Mouse (Mus musculus) G1E-ER4 (cell line): ENCODE measurements around the gene Zfp831. TPM values are rescaled to one million over a fixed set of nuclear protein-coding genes. Genes with fewer than 3 reads are reported as not detected.

Experiments used
- GATA1 ChIP-seq: IDR thresholded peaks from one replicate; pipeline ENCODE4 v1.8.0; 2012; ENCODE audit warnings: low read length, inconsistent platforms
- polyA plus RNA-seq: library from polyadenylated mRNA; stranded (reverse); fragments of >175 nt; gene quantifications from 2 replicates; pipeline ENCODE4 v1.2.3, GENCODE M21; 2012

Zfp831 gene
- polyA plus RNA-seq, 1 experiment: under 0.01 TPM

- TF ChIP-seq GATA1: no peak
Measured at GRCm38 (mm10) chr2:174754231-174754630, 110.9 kb downstream of the Zfp831 start.

GRCm38 (mm10) chr2:174759189-174759588, 115.9 kb downstream of the Zfp831 start:
- TF ChIP-seq GATA1: no peak

Other genes starting within 250 kb of the Zfp831 start
- 68.3 and 70.6 TPM in 2 replicates for gene Nelfcd, start 227.7 kb upstream of the Zfp831 start, polyA plus RNA-seq
- gene Ctsz, start 204.5 kb upstream of the Zfp831 start, polyA plus RNA-seq: 34.8 and 42.1 TPM in 2 replicates
- gene Tubb1, start 192.8 kb upstream of the Zfp831 start, polyA plus RNA-seq: 0.05 TPM in 1 of 2 replicates, not detected in the other
- gene Atp5e, start 179.4 kb upstream of the Zfp831 start, polyA plus RNA-seq: 1.6 and 2.3 TPM in 2 replicates
- gene Prelid3b, start 170.5 kb upstream of the Zfp831 start, polyA plus RNA-seq: 35.2 and 51.9 TPM in 2 replicates
- not detected in 2 replicates for gene Edn3, start 117.1 kb downstream of the Zfp831 start, polyA plus RNA-seq